In the genomic region with DNA sequence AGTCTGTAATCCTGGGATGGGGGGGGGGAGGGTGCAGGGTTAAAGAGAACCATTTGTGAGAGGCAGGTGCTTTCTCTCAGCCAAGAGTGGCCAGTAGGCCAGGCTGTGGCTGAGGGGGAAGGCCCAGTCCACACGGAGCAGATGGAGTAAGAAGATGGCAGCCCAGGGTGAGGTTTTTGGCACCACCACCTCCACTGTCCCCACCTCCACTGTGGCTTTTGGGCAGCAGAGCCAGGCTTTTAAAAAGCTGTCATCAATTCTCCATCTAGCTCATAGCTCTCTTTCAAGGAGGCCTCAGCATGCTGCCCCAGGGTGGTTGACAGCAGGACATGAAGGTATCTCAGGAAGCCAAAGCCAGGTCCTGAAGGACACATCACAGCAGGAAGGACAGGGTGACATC, we compare ENCODE assay signal across 25 mouse cellular contexts. TPM values are rescaled to one million over a fixed set of nuclear protein-coding genes. Genes with fewer than 3 reads are reported as not detected.
A peak's percentile ranks its signal among the peaks of the same experiment; 100 is the strongest.
DNase-seq lines count a peak whose midpoint lies in the region; TF ChIP-seq lines count a peak whose summit lies in the region.
"Had no signal": no experiment of that assay in that cellular context is flagged by ENCODE, and none has a peak within 500 bp of the region (broad histone marks: within the 10 kb centered on the region; RNA-seq: fewer than 3 reads in every experiment).

No protein-coding gene starts in this region.

- H3K27ac ChIP-seq in layer of hippocampus, adult 2 months = peak overlapping the region; percentile 63
- H3K27ac ChIP-seq: heart, embryonic 15.5 days; limb, embryonic 12.5 days; liver, embryonic 15.5 days; midbrain, embryonic 15.5 days had no signal

- no peak overlapping the region for H3K4me3 ChIP-seq in layer of hippocampus, adult 2 months
- H3K4me3 ChIP-seq: erythroblast, embryonic 14.5 days; heart, embryonic 15.5 days; limb, embryonic 12.5 days; liver, embryonic 15.5 days; midbrain, embryonic 15.5 days had no signal

- no peak for TF ChIP-seq CTCF in layer of hippocampus, adult 2 months (conservative IDR thresholded peaks at IDR 0.05)

- peak; percentile 36 to 46 for DNase-seq in cerebellum, adult 18-20 months
- DNase-seq in cerebellum, adult 8-10 months = no peak
- no peak for DNase-seq in layer of hippocampus, adult 2 months (ENCODE audit: low spot score in 2 of 2)
- DNase-seq in layer of hippocampus, postnatal 36 days = no peak
- DNase-seq in cerebellum, adult 9-10 months = peak; percentile 53
- DNase-seq in cerebellum, postnatal 25 days = peak; percentile 54 to 60
- DNase-seq in urinary bladder, postnatal 10 days (ENCODE audit: low spot score) = no peak
- DNase-seq: adrenal gland, postnatal 14 days; gastrocnemius, postnatal 14 days; kidney, adult 18-20 months; right cerebral cortex, postnatal 25 days; thymus, adult 2 months; thymus, postnatal 4 days had no signal

RNA-seq across cellular contexts. Expression of gene Gm13889, which starts 6.8 kb away (rescaled TPM):
- total RNA-seq in layer of hippocampus, adult 2 months (2021) = 10 to 100 TPM; 50.5 to 51.2 TPM
- total RNA-seq in layer of hippocampus, postnatal 36 days (2021) = 10 to 100 TPM; 52.1 to 59.2 TPM
- total RNA-seq: granulocyte monocyte progenitor cell, adult 5-6 weeks; MEL; neutrophil, adult 5-6 weeks had no signal

RNA-seq across cellular contexts. Expression of gene Gm27027, which starts 32.4 kb away (rescaled TPM):
- not detected for total RNA-seq in layer of hippocampus, adult 2 months (2021)
- not detected for total RNA-seq in layer of hippocampus, postnatal 36 days (2021)
- total RNA-seq: adrenal gland, postnatal 14 days; granulocyte monocyte progenitor cell, adult 5-6 weeks; heart, postnatal 25 days; layer of hippocampus, adult 8-10 months; layer of hippocampus, postnatal 25 days; liver, adult 2 months; MEL; neutrophil, adult 5-6 weeks had no signal

RNA-seq across cellular contexts. Expression of gene Alkbh3, which starts 46.8 kb away (rescaled TPM):
- 10 to 100 TPM; 22.7 to 28.1 TPM for total RNA-seq in layer of hippocampus, adult 2 months (2021)
- total RNA-seq in layer of hippocampus, postnatal 36 days (2021) = 10 to 100 TPM; 21.5 to 29.7 TPM
- total RNA-seq: MEL had no signal

Comparison
In these comparisons a context has a peak if more than half of its experiments do, and no peak if none do; other contexts are left out.
1. DNase-seq: peak in cerebellum, adult 18-20 months (2 of 2), cerebellum, adult 9-10 months (single experiment) and cerebellum, postnatal 25 days (2 of 2); none in cerebellum, adult 8-10 months (single experiment), layer of hippocampus, adult 2 months (0 of 2), layer of hippocampus, postnatal 36 days (0 of 2) and urinary bladder, postnatal 10 days (single experiment).